Mouse (Mus musculus) 3134 (cell line): ENCODE results near the gene Actr8.
A peak's percentile ranks its signal among the peaks of the same experiment; 100 is the strongest.

Experiments
- DNase-seq: peaks from one replicate; pipeline ENCODE4 v3.0.0-alpha.2; 2011; ENCODE audit warnings: low spot score; ENCODE audit not compliant: insufficient read length; ENCODE audit errors: extremely low read depth

Gene Actr8

GRCm38 (mm10) chr14:29994976-29995375 lies 16.8 kb downstream of the Actr8 start:
- DNase-seq: no peak

GRCm38 (mm10) chr14:29996000-29996751 lies 18.0 kb downstream of the Actr8 start:
- DNase-seq: no peak

- no peak for DNase-seq
These were observed 19.2 kb downstream of the Actr8 start for GRCm38 (mm10) chr14:29997345-29997744.

GRCm38 (mm10) chr14:29998747-29999474 lies 20.8 kb downstream of the Actr8 start:
- no peak for DNase-seq

GRCm38 (mm10) chr14:29999475-29999811 lies 21.3 kb downstream of the Actr8 start:
- no peak for DNase-seq

- DNase-seq: peak; percentile 72
These were observed 30.8 kb downstream of the Actr8 start, which contains the start of the genes Il17rb and Chdh for GRCm38 (mm10) chr14:30008733-30009575. Gene Il17rb, minus strand, starts transcription at chr14:30008896. Gene Chdh, plus strand, starts transcription at chr14:30009023.

GRCm38 (mm10) chr14:30009864-30010560 lies 31.9 kb downstream of the Actr8 start:
- peak; percentile 69 for DNase-seq

GRCm38 (mm10) chr14:30011886-30012560 lies 33.9 kb downstream of the Actr8 start:
- peak; percentile 66 for DNase-seq

GRCm38 (mm10) chr14:30014487-30014886 lies 36.4 kb downstream of the Actr8 start:
- DNase-seq: no peak

GRCm38 (mm10) chr14:30015008-30015407 lies 36.9 kb downstream of the Actr8 start:
- no peak for DNase-seq

GRCm38 (mm10) chr14:30016666-30017065 lies 38.5 kb downstream of the Actr8 start:
- DNase-seq: peak; percentile 34

- DNase-seq: no peak
These were observed 39.8 kb downstream of the Actr8 start for GRCm38 (mm10) chr14:30017794-30018462.

- no peak for DNase-seq
These were observed 40.3 kb downstream of the Actr8 start for GRCm38 (mm10) chr14:30018463-30018801.

- DNase-seq: no peak
These were observed 40.7 kb downstream of the Actr8 start for GRCm38 (mm10) chr14:30018846-30019245.

- no peak for DNase-seq
These were observed 41.2 kb downstream of the Actr8 start for GRCm38 (mm10) chr14:30019375-30019774.

GRCm38 (mm10) chr14:30019792-30020575 lies 41.8 kb downstream of the Actr8 start:
- no peak for DNase-seq

- DNase-seq: no peak
These were observed 44.3 kb downstream of the Actr8 start for GRCm38 (mm10) chr14:30022471-30022870.

GRCm38 (mm10) chr14:30024387-30024786 lies 46.2 kb downstream of the Actr8 start:
- no peak for DNase-seq

GRCm38 (mm10) chr14:30027378-30027777 lies 49.2 kb downstream of the Actr8 start:
- no peak for DNase-seq
